Mouse (Mus musculus): ENCODE data around the gene Pecam1. TPM values are rescaled to one million over a fixed set of nuclear protein-coding genes. Genes with fewer than 3 reads are reported as not detected.
"Not testable (repeated sequence)": the region's sequence is repeated elsewhere in the genome, so short reads cannot be mapped to it uniquely, and the experiment has no call there.

Pecam1 gene
- polyA plus RNA-seq, 1 experiment from 2014 or later, result 6.1 TPM

DNA sequence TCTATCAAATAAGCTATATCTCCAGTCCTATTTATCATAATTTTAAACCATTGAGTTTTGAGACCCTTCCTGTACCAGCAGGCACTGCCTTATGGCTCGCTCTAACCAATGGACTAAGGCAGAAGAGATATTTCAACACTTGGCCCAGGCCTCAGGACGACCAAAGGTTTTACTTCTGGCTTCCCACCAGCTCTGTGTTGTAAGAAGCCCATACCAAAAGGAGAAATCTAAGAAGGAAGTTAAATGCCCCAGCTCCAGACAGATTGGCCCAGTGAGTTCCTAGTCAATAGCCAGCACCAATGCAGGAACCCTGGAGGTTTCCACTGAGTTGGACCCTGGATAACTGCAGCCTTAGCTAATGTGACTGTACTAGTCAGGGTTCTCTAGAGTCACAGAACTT lies 126.8 kb downstream of the Pecam1 start:
- no peak overlapping the region for H3K4me2 ChIP-seq
- no peaks in the 10 kb centered on the region for H3K27me3 ChIP-seq
- peaks cover 13% of the 10 kb centered on the region for H3K4me1 ChIP-seq (replicated peaks)
- ATAC-seq (ENCODE audit: low read depth) (no peak), DNase-seq (no peak)
- H3K27ac ChIP-seq, result 0 out of 2 replicates have a peak overlapping the region, but pooled peaks have one; percentile 27
- H3K4me3 ChIP-seq (replicated peaks), result no peak overlapping the region
- H3K9me3 ChIP-seq (replicated peaks), result no peaks in the 10 kb centered on the region
- H3K9ac ChIP-seq, result no peak overlapping the region
- H3K36me3 ChIP-seq, result no peaks in the 10 kb centered on the region
- 53% methylated on average over 2 of the region's 2 CpGs for WGBS (ENCODE audit: insufficient replicate concordance)

DNA sequence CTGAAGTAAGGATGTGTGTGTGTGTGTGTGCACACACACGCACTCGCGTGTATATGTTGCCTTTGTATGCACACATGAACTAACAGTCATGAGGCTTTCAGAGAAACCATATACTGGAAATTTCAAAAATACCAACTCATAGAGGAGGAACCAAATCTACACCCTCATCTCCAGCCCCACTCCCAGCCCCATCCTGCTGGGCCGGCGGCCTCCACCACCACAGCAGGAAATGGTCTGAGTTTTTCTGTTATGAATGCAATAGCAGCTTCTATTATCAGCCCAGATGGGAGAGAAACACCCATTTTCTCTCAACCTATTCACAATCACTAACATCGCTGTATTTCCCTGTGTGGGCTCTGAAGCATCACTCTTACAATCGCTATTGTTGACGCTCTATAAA lies 128.4 kb downstream of the Pecam1 start:
- no peak overlapping the region for H3K27ac ChIP-seq
- no peak for DNase-seq
- H3K27me3 ChIP-seq, result no peaks in the 10 kb centered on the region
- H3K4me2 ChIP-seq, result no peak overlapping the region
- WGBS (ENCODE audit: insufficient replicate concordance), result 45% methylated on average over 8 of the region's 8 CpGs
- no peaks in the 10 kb centered on the region for H3K36me3 ChIP-seq
- no peak overlapping the region for H3K4me3 ChIP-seq (replicated peaks)
- H3K4me1 ChIP-seq (replicated peaks), result peaks cover 13% of the 10 kb centered on the region
- no peak for ATAC-seq (ENCODE audit: low read depth)
- no peak overlapping the region for H3K9ac ChIP-seq
- H3K9me3 ChIP-seq (replicated peaks), result no peaks in the 10 kb centered on the region

DNA sequence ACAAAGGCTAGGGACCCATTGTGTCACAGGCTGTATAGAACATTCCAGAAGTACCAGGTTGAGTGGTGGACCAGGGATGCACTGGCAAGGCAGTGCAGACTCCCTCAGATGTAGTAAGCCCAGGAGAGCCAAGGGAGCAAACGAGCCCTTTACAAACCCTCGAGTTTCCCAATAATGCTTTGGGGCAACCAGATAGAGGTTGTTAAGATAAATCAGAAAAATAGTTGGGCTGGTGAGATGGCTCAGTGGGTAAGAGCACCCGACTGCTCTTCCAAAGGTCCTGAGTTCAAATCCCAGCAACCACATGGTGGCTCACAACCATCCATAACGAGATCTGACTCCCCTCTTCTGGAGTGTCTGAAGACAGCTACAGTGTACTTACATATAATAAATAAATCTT lies 131.7 kb downstream of the Pecam1 start:
- H3K4me3 ChIP-seq (replicated peaks); H3K27me3 ChIP-seq; H3K9me3 ChIP-seq (replicated peaks); H3K36me3 ChIP-seq; ATAC-seq (ENCODE audit: low read depth); H3K27ac ChIP-seq; DNase-seq; H3K9ac ChIP-seq; H3K4me2 ChIP-seq: not testable (repeated sequence)
- 57% methylated on average over 4 of the region's 4 CpGs for WGBS (ENCODE audit: insufficient replicate concordance)
- H3K4me1 ChIP-seq (replicated peaks), result peaks cover 22% of the 10 kb centered on the region

DNA sequence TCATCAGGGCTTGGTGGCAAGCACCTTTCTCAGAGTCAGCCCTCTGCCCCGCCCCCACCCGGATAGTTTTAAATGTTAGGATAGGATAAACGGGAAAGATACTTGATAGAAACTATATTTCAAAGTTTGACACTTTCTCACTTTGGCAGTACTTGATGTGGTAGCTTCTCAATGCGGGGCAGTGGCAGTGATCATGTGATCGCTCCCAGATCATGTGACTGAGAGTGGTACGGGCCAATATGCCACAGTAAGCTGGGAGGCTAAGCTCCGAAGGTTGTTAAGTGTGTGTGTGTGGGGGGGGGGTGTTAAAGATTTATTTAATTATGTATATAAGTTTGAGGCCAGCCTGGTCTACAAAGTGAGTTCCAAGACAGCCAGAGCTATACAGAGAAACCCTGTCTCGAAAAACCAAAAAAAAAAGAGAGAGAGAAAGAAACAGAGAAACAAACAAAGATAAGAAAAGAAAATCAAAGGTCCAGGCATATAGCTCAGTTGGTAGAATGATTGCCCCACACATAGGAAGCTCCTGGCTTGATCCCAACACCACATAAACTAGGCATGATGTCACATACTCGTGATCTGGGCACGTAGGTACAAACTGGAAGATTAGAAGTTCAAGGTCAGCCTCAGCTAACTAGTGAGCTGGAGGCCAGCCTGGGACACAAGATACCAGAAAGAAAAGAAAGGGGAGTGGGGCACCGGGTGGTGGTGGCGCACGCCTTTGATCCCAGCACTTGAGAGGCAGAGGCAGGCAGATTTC lies 132.4 kb downstream of the Pecam1 start:
- Histone ChIP-seq H3K9ac (no peak overlapping the region), H3K4me2 (no peak overlapping the region), H3K4me3 (replicated peaks) (no peak overlapping the region), H3K4me1 (replicated peaks) (peaks cover 27% of the 10 kb centered on the region), H3K36me3 (no peaks in the 10 kb centered on the region), H3K27ac (no peak overlapping the region), H3K9me3 (replicated peaks) (no peaks in the 10 kb centered on the region), H3K27me3 (no peaks in the 10 kb centered on the region)
- 67% methylated on average over 13 of the region's 13 CpGs for WGBS (ENCODE audit: insufficient replicate concordance)
- no peak for ATAC-seq (ENCODE audit: low read depth)
- no peak for DNase-seq

DNA sequence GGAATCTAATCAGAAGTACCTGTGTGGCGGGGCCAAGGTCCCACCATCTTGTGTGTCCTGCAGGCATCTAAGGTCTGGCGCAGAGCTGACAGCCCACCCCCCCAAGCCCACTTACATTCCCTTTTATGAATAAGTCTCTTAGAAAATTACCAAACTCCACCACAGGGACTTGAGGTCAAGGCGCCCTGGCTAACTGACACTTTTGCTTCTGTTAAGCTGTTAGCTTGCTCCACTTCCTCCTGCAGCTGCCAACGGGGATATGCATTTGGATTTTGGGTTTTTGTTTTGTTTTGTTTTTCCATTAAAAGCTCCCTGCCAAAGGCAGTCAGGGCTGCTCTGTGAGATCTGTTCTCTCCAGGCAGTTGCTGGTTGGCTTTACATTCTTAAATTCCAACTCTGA lies 134.9 kb downstream of the Pecam1 start:
- Histone ChIP-seq H3K4me1 (replicated peaks) (peaks cover 30% of the 10 kb centered on the region), H3K27me3 (no peaks in the 10 kb centered on the region), H3K27ac (no peak overlapping the region), H3K9ac (no peak overlapping the region), H3K36me3 (no peaks in the 10 kb centered on the region), H3K4me2 (no peak overlapping the region), H3K9me3 (replicated peaks) (no peaks in the 10 kb centered on the region), H3K4me3 (replicated peaks) (no peak overlapping the region)
- 67% methylated on average over 4 of the region's 4 CpGs for WGBS (ENCODE audit: insufficient replicate concordance)
- ATAC-seq (ENCODE audit: low read depth) (no peak), DNase-seq (no peak)

DNA sequence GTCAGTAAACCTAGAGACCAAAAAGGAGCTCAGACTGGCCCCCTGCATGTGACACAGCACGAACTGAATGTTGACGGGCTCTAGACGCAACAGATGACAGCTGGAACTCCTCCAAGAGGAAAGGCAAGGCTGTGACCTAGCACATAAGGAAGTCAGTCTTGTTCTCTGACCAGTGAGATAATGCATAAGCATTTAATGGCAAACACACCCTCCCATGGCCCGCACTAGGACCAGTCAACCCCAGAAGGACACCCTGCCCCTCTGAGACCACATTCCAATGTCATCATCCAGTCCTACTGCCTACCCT lies 136.1 kb downstream of the Pecam1 start:
- no peak overlapping the region for H3K4me3 ChIP-seq (replicated peaks)
- H3K27ac ChIP-seq, result peak overlapping the region; percentile 29; the same call in 1 of the 2 replicates
- H3K36me3 ChIP-seq, result no peaks in the 10 kb centered on the region
- peaks cover 41% of the 10 kb centered on the region for H3K4me1 ChIP-seq (replicated peaks)
- DNase-seq (no peak), ATAC-seq (ENCODE audit: low read depth) (no peak)
- WGBS (ENCODE audit: insufficient replicate concordance), result 40% methylated on average over 4 of the region's 4 CpGs
- no peak overlapping the region for H3K9ac ChIP-seq
- no peak overlapping the region for H3K4me2 ChIP-seq
- no peaks in the 10 kb centered on the region for H3K27me3 ChIP-seq
- H3K9me3 ChIP-seq (replicated peaks), result no peaks in the 10 kb centered on the region

DNA sequence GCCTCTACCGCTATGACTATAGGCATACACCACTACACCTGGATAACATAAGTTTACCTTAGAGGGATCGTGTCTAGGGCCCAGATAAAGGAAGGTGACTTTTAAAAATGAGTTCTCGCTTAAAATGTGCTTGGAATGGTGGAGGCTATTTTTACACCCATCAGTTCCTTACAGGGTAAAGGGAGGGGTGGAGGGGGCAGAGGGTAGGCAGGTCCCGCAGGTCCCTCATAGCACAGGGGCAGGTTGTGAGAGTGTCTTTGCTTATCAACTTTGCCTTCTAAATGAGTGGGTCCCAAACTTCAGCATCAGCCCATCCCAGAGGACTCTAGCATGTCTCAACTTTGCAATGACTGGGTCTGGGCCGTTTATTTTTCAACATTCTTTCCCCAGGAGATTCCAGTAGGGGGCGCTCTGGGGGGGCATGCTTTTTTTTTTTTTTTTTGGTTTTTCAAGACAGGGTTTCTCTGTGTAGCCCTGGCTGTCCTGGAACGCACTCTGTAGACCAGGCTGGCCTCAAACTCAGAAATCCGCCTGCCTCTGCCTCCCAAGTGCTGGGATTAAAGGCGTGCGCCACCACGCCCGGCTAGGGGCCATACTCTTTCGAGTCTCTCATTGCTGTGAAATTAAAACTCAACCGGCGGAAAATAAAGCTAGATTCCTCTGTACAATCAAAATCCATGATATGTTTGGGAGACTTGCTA lies 136.6 kb downstream of the Pecam1 start:
- peak overlapping the region; percentile 98 for H3K27ac ChIP-seq
- WGBS (ENCODE audit: insufficient replicate concordance), result 53% methylated on average over 15 of the region's 15 CpGs

DNA sequence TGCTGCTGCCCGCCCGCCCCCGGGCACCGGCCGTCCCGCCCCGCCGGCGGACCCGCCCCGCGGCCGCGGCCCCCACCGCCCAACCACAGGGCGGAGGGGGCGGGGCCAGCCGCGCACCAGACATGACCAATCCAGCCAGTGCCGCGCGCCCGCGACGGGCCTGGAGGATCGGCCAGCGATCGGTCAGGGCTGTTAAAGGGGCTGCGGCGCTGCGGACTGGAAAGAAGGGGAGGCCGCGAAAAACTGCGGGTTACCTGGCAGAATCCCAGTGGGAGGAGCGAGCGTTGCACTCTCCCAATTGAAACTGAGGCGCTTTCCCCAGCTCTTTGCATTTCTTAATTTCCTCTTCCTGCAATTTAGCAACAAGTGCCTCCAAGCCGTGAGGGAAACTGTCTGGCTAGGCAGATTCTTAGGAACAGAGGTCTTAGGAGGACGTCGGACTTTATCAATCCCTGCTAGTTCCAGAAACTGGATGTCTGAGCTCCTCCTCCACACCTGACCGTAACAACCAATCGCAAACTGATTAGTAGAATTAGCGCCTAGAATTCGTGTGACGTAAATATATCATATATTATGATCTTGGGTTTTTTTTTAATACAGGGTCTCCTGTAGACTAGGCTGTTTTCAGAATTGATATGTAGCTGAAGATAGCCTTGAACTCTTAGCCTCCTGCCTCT lies 137.3 kb downstream of the Pecam1 start, which contains the start of gene Tex2:
TSS of gene Tex2 (minus strand) at position 463 of the 677 bp plus-strand sequence.
- no peaks in the 10 kb centered on the region for H3K9me3 ChIP-seq (replicated peaks)
- peaks cover 42% of the 10 kb centered on the region for H3K4me1 ChIP-seq (replicated peaks)
- WGBS (ENCODE audit: insufficient replicate concordance), result under 1% methylated on average over 34 of the region's 45 CpGs
- no peaks in the 10 kb centered on the region for H3K27me3 ChIP-seq
- H3K4me3 ChIP-seq (replicated peaks), result peak within 1 kb of the TSS; percentile 98
- no peaks in the 10 kb centered on the region for H3K36me3 ChIP-seq
- peak within 1 kb of the TSS; percentile 97 for H3K9ac ChIP-seq
- ATAC-seq (ENCODE audit: low read depth) (peak; percentile 96), DNase-seq (peak; percentile 94)
- H3K4me2 ChIP-seq, result peak within 1 kb of the TSS; percentile 91
- H3K27ac ChIP-seq, result peak within 1 kb of the TSS; percentile 98

More for the DNA sequence above, 136.6 kb downstream of the Pecam1 start:
- peak overlapping the region; percentile 91 for H3K4me2 ChIP-seq
- ATAC-seq (ENCODE audit: low read depth) (no peak), DNase-seq (no peak)
- peak overlapping the region; percentile 97 for H3K9ac ChIP-seq
- no peaks in the 10 kb centered on the region for H3K36me3 ChIP-seq
- peak overlapping the region; percentile 98 for H3K4me3 ChIP-seq (replicated peaks)
- H3K9me3 ChIP-seq (replicated peaks), result no peaks in the 10 kb centered on the region
- no peaks in the 10 kb centered on the region for H3K27me3 ChIP-seq
- peaks cover 42% of the 10 kb centered on the region for H3K4me1 ChIP-seq (replicated peaks)

DNA sequence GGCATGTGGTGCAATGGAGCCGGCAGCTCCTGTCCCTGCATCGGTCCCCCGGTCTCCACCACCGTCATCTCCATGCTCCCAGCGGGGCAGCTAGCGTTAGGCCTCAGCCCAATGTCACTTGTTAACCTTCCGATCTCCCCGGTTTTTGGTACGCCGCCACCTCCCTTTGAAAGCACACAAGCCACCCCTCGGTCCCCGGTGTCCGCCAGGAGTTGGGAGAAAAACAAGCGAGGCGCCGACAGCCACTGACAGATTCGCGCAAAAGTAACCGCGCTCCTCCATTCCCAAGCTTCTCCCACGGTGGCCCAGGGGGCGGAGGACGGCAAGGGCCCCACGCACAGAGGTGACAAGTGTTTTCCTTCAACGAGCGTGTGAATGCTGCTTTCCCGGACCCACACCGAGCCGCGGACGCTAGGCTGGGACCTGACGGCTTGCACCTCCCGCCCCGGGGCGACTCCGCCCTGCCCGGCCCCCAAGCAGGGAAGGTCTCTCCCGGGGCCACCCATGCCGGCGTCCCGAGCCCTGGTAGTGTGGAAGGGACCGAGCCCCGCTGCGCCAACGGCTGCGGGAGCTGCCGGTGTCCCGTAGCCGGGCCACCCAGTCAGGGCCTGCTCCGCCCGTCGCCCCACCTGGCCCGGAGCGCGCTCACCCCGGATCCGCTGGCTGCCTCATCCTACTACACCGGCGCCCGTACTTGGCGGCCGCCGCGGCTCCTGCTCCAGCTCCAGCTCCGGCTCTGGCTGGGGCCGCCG lies 138.0 kb downstream of the Pecam1 start:
- under 1% methylated on average over 64 of the region's 67 CpGs for WGBS (ENCODE audit: insufficient replicate concordance)
- Histone ChIP-seq H3K27ac (peak overlapping the region; percentile 98), H3K4me3 (replicated peaks) (peak overlapping the region; percentile 98), H3K36me3 (no peaks in the 10 kb centered on the region), H3K4me2 (peak overlapping the region; percentile 91), H3K9ac (peak overlapping the region; percentile 97), H3K9me3 (replicated peaks) (no peaks in the 10 kb centered on the region), H3K27me3 (no peaks in the 10 kb centered on the region), H3K4me1 (replicated peaks) (peaks cover 45% of the 10 kb centered on the region)
- peak; percentile 73 for DNase-seq
- peak; percentile 85 for ATAC-seq (ENCODE audit: low read depth)

DNA sequence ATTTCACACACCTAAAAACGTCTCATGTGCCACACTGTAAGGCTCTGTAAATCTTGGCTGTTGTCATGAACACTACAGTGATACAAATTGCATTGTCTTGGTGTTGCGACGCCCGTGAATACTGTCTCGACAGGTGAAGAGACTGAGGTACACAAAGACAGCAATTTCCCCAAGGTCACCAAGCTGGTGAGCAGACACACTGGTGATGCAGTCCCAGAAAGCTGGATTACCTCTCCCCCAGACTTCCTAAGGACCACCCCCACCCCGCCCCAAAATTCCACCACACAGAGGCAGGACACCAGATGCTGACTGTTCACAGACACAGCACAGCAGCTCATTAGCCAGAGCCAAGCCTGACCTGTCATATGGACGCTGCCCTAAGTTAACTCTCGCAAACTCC lies 140.7 kb downstream of the Pecam1 start:
- H3K4me3 ChIP-seq (replicated peaks), result no peak overlapping the region
- DNase-seq (no peak), ATAC-seq (ENCODE audit: low read depth) (no peak)
- WGBS (ENCODE audit: insufficient replicate concordance), result 77% methylated on average over 8 of the region's 8 CpGs
- H3K4me1 ChIP-seq (replicated peaks), result peaks cover 56% of the 10 kb centered on the region
- H3K9me3 ChIP-seq (replicated peaks), result no peaks in the 10 kb centered on the region
- H3K36me3 ChIP-seq, result peaks cover 1% of the 10 kb centered on the region
- no peak overlapping the region for H3K9ac ChIP-seq
- no peak overlapping the region for H3K4me2 ChIP-seq
- H3K27ac ChIP-seq, result no peak overlapping the region
- H3K27me3 ChIP-seq, result no peaks in the 10 kb centered on the region

DNA sequence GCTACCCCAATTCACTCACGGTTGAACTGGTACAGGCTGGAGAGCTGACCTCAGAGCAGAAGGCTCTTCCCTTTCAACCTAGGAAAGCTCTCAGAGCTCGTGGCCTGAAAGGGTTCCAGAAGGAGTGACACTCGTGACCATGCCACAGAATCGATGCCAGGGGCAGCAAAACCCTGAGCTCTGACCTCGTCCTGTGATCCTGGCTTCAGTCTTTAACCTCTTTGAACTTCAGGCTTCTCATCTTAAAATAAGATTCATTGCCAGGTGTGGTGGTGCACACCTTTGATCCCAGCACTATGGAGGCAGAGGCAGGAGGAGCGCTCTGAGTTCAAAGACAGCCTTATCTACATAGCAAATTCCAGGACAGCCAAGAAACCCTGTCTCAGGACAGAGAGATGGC lies 143.1 kb downstream of the Pecam1 start:
- Histone ChIP-seq H3K4me2 (no peak overlapping the region), H3K9ac (no peak overlapping the region), H3K27me3 (no peaks in the 10 kb centered on the region), H3K36me3 (peaks cover 7% of the 10 kb centered on the region), H3K9me3 (replicated peaks) (no peaks in the 10 kb centered on the region), H3K4me3 (replicated peaks) (no peak overlapping the region), H3K4me1 (replicated peaks) (peaks cover 59% of the 10 kb centered on the region), H3K27ac (no peak overlapping the region; the same call in 1 of the 2 replicates)
- DNase-seq, result no peak
- WGBS (ENCODE audit: insufficient replicate concordance), result 76% methylated on average over 6 of the region's 6 CpGs
- ATAC-seq (ENCODE audit: low read depth), result no peak

Data from liver, embryonic 13.5 days (tissue).